Mouse (Mus musculus): ENCODE data around the gene Esrra. TPM values are rescaled to one million over a fixed set of nuclear protein-coding genes. Genes with fewer than 3 reads are reported as not detected.

The Esrra gene
- polyA plus RNA-seq, 2 experiments = 5.1 to 20.3 TPM

DNA sequence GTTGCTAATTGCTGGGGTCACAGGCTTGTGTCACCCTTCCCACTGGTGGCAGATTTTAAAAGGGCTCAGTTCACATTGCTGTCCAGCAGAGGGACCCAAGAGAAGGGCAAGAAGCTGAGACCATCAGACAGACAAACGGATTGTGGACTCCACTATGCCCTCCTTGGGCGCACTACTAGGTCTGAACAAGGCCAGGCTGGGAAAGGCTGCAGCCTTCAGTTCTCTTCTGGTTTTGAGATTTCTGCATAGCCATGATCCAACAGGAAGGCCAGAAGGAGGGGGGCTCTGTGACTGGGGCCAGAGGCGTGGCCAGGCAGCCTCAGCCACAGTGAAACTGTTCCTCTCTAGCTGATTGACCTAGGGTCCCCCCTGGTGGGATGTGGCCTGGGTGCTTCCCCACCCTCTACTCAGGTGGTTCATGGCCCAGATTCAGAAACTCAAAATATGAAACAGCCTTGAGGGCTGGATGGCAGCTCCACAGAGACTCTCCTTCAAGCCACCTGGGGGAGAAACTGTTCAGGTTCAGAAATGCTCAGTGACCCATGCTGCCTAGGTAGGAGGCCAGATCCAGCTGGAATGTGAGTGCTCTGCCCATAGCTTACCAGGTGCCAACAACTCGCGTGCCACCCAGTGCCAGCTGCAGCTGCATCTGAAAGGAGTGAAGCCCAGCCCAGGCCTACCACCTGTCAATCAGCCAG lies 49.9 kb downstream of the Esrra start:
- Histone ChIP-seq H3K27me3 (ENCODE audit: control insufficient read depth, insufficient read depth, low read length) (no peaks in the 10 kb centered on the region), H3K36me3 (ENCODE audit: control insufficient read depth, insufficient read depth, low read length) (no peaks in the 10 kb centered on the region), H3K9me3 (ENCODE audit: control insufficient read depth, low read length) (no peaks in the 10 kb centered on the region), H3K4me2 (replicated peaks; ENCODE audit: low read depth, low read length, severe bottlenecking) (no peak overlapping the region), H3K4me3 (replicated peaks; ENCODE audit: low read length) (no peak overlapping the region), H3K4me1 (ENCODE audit: control insufficient read depth, insufficient read depth, low read length) (no peaks in the 10 kb centered on the region), H3K9ac (ENCODE audit: low read depth, low read length, severe bottlenecking) (no peak overlapping the region), H3K27ac (replicated peaks; ENCODE audit: low read depth, low read length) (no peak overlapping the region)
- DNase-seq (ENCODE audit: low spot score) (no peak), ATAC-seq (ENCODE audit: low FRiP score, low read depth) (no peak)
- 56% methylated on average over 5 of the region's 5 CpGs for WGBS
- no peak for TF ChIP-seq POLR2A (IDR thresholded peaks at IDR 0.05; ENCODE audit: borderline replicate concordance, extremely low read depth, insufficient read depth, insufficient read length)

DNA sequence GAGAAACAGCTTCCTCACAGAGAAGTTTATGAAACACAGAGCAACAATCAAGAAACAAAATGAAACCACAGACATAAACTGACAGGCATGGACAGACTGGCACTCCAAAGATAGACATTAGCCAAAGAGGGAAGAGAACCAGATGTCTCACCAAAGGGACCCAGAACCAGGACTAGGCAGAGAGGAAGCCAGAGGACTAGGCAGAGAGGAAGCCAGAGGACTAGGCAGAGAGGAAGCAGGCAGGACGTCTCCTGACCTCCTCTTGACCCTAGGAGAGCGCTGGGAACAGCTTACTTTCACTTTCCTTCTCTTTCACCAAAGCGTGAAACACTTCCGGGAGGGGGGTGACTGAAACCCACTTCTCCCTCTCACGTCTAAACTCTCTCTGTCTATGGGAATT lies 52.3 kb downstream of the Esrra start:
- no peaks in the 10 kb centered on the region for H3K9me3 ChIP-seq (ENCODE audit: control insufficient read depth, low read length)
- no peak overlapping the region; the same call in 1 of the 2 replicates for H3K9ac ChIP-seq (ENCODE audit: low read depth, low read length, severe bottlenecking)
- ATAC-seq (ENCODE audit: low FRiP score, low read depth) = no peak
- no peak overlapping the region for H3K4me3 ChIP-seq (replicated peaks; ENCODE audit: low read length)
- no peaks in the 10 kb centered on the region for H3K36me3 ChIP-seq (ENCODE audit: control insufficient read depth, insufficient read depth, low read length)
- H3K27ac ChIP-seq (replicated peaks; ENCODE audit: low read depth, low read length) = no peak overlapping the region
- no peak for TF ChIP-seq POLR2A (IDR thresholded peaks at IDR 0.05; ENCODE audit: borderline replicate concordance, extremely low read depth, insufficient read depth, insufficient read length)
- no peaks in the 10 kb centered on the region for H3K27me3 ChIP-seq (ENCODE audit: control insufficient read depth, insufficient read depth, low read length)
- H3K4me2 ChIP-seq (replicated peaks; ENCODE audit: low read depth, low read length, severe bottlenecking) = peak overlapping the region; percentile 25
- DNase-seq (ENCODE audit: low spot score) = peak; percentile 49
- H3K4me1 ChIP-seq (ENCODE audit: control insufficient read depth, insufficient read depth, low read length) = no peaks in the 10 kb centered on the region
- 8% methylated on average over 5 of the region's 5 CpGs for WGBS

DNA sequence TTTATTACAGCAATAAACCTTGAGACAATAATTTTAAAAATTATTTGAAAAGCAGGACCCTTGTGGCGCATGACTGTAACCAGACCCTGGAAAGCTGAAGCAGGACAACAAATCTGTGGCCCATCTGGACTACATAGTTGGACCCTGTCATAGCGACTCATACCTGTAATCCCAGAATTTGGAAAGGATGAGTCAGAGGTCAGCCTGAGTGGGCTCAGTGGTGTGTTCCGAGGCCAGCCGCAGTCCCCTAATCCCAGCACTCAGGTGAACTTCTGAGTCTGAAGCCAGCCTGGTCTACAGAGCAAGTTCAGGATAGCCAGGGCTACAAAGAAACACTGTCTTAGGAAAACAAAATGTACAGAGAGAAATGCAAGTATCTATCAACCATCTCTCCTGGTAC lies 60.2 kb downstream of the Esrra start:
- TF ChIP-seq POLR2A (IDR thresholded peaks at IDR 0.05; ENCODE audit: borderline replicate concordance, extremely low read depth, insufficient read depth, insufficient read length) = no peak
- WGBS = 79% methylated on average over 4 of the region's 4 CpGs
- ATAC-seq (ENCODE audit: low FRiP score, low read depth) (no peak), DNase-seq (ENCODE audit: low spot score) (no peak)
- no peaks in the 10 kb centered on the region for H3K27me3 ChIP-seq (ENCODE audit: control insufficient read depth, insufficient read depth, low read length)
- no peak overlapping the region for H3K4me3 ChIP-seq (replicated peaks; ENCODE audit: low read length)
- no peaks in the 10 kb centered on the region for H3K36me3 ChIP-seq (ENCODE audit: control insufficient read depth, insufficient read depth, low read length)
- no peak overlapping the region for H3K9ac ChIP-seq (ENCODE audit: low read depth, low read length, severe bottlenecking)
- no peaks in the 10 kb centered on the region for H3K9me3 ChIP-seq (ENCODE audit: control insufficient read depth, low read length)
- H3K4me2 ChIP-seq (replicated peaks; ENCODE audit: low read depth, low read length, severe bottlenecking) = no peak overlapping the region
- no peak overlapping the region for H3K27ac ChIP-seq (replicated peaks; ENCODE audit: low read depth, low read length)
- H3K4me1 ChIP-seq (ENCODE audit: control insufficient read depth, insufficient read depth, low read length) = no peaks in the 10 kb centered on the region

Small RNA genes lying within 50 kb of the gene (microRNA-seq; reads per million reads assigned to microRNA genes)
- 1.1 reads per million for gene Mir6990

Other genes starting within 250 kb of the Esrra start
- gene Rps6ka4, start 81.2 kb downstream of the Esrra start, polyA plus RNA-seq (2012; rRNA removed) = 19.4 and 22.9 TPM in 2 replicates
- 25.2 and 27.4 TPM in 2 replicates for gene Rps6ka4, start 81.2 kb downstream of the Esrra start, polyA plus RNA-seq (2014; fragmentation: Nextera tagmentation; extraction: Ambion mirVana)
- 1.8 and 2.2 TPM in 2 replicates for gene Ccdc88b, start 63.6 kb downstream of the Esrra start, polyA plus RNA-seq (2012; rRNA removed)
- 0.69 and 0.75 TPM in 2 replicates for gene Ccdc88b, start 63.6 kb downstream of the Esrra start, polyA plus RNA-seq (2014; fragmentation: Nextera tagmentation; extraction: Ambion mirVana)
- 163 and 164 TPM in 2 replicates for gene Trmt112, start 12.1 kb downstream of the Esrra start, polyA plus RNA-seq (2012; rRNA removed)
- 163 and 167 TPM in 2 replicates for gene Trmt112, start 12.1 kb downstream of the Esrra start, polyA plus RNA-seq (2014; fragmentation: Nextera tagmentation; extraction: Ambion mirVana)
- gene Prdx5, start 11.7 kb downstream of the Esrra start, polyA plus RNA-seq (2012; rRNA removed) = 145 and 173 TPM in 2 replicates
- 245 and 269 TPM in 2 replicates for gene Prdx5, start 11.7 kb downstream of the Esrra start, polyA plus RNA-seq (2014; fragmentation: Nextera tagmentation; extraction: Ambion mirVana)
- gene Catsperz, start 3.6 kb upstream of the Esrra start, polyA plus RNA-seq (2012; rRNA removed) = 2.8 and 5.6 TPM in 2 replicates
- 3.6 and 5.4 TPM in 2 replicates for gene Catsperz, start 3.6 kb upstream of the Esrra start, polyA plus RNA-seq (2014; fragmentation: Nextera tagmentation; extraction: Ambion mirVana)
- 0.91 and 1.1 TPM in 2 replicates for gene Kcnk4, start 12.7 kb upstream of the Esrra start, polyA plus RNA-seq (2012; rRNA removed)
- 1.1 TPM in 2 replicates for gene Kcnk4, start 12.7 kb upstream of the Esrra start, polyA plus RNA-seq (2014; fragmentation: Nextera tagmentation; extraction: Ambion mirVana)
- 75.1 and 76.5 TPM in 2 replicates for gene Bad, start 20.0 kb upstream of the Esrra start, polyA plus RNA-seq (2012; rRNA removed)
- gene Bad, start 20.0 kb upstream of the Esrra start, polyA plus RNA-seq (2014; fragmentation: Nextera tagmentation; extraction: Ambion mirVana) = 77.5 and 80.8 TPM in 2 replicates
- gene Gpr137, start 20.7 kb upstream of the Esrra start, polyA plus RNA-seq (2012; rRNA removed) = 56.8 and 72.3 TPM in 2 replicates
- gene Gpr137, start 20.7 kb upstream of the Esrra start, polyA plus RNA-seq (2014; fragmentation: Nextera tagmentation; extraction: Ambion mirVana) = 28.5 and 31.8 TPM in 2 replicates
- gene Ppp1r14b, start 53.2 kb upstream of the Esrra start, polyA plus RNA-seq (2012; rRNA removed) = 277 and 304 TPM in 2 replicates
- 249 and 282 TPM in 2 replicates for gene Ppp1r14b, start 53.2 kb upstream of the Esrra start, polyA plus RNA-seq (2014; fragmentation: Nextera tagmentation; extraction: Ambion mirVana)
- 80.6 and 102 TPM in 2 replicates for gene Plcb3, start 54.7 kb upstream of the Esrra start, polyA plus RNA-seq (2012; rRNA removed)
- gene Plcb3, start 54.7 kb upstream of the Esrra start, polyA plus RNA-seq (2014; fragmentation: Nextera tagmentation; extraction: Ambion mirVana) = 36.6 and 42.4 TPM in 2 replicates
- gene Fkbp2, start 58.7 kb upstream of the Esrra start, polyA plus RNA-seq (2012; rRNA removed) = 39.9 and 73.3 TPM in 2 replicates
- 71.5 and 80.5 TPM in 2 replicates for gene Fkbp2, start 58.7 kb upstream of the Esrra start, polyA plus RNA-seq (2014; fragmentation: Nextera tagmentation; extraction: Ambion mirVana)
- gene Vegfb, start 65.8 kb upstream of the Esrra start, polyA plus RNA-seq (2012; rRNA removed) = 46.7 and 55.7 TPM in 2 replicates
- 44.9 and 54.5 TPM in 2 replicates for gene Vegfb, start 65.8 kb upstream of the Esrra start, polyA plus RNA-seq (2014; fragmentation: Nextera tagmentation; extraction: Ambion mirVana)
- 32.4 and 38.0 TPM in 2 replicates for gene Dnajc4, start 70.8 kb upstream of the Esrra start, polyA plus RNA-seq (2012; rRNA removed)
- 24.4 and 26.8 TPM in 2 replicates for gene Dnajc4, start 70.8 kb upstream of the Esrra start, polyA plus RNA-seq (2014; fragmentation: Nextera tagmentation; extraction: Ambion mirVana)
- 22.1 and 27.7 TPM in 2 replicates for gene Nudt22, start 74.3 kb upstream of the Esrra start, polyA plus RNA-seq (2012; rRNA removed)
- gene Nudt22, start 74.3 kb upstream of the Esrra start, polyA plus RNA-seq (2014; fragmentation: Nextera tagmentation; extraction: Ambion mirVana) = 21.5 and 21.9 TPM in 2 replicates
- 15.1 and 19.9 TPM in 2 replicates for gene Trpt1, start 74.3 kb upstream of the Esrra start, polyA plus RNA-seq (2012; rRNA removed)
- gene Trpt1, start 74.3 kb upstream of the Esrra start, polyA plus RNA-seq (2014; fragmentation: Nextera tagmentation; extraction: Ambion mirVana) = 10.7 and 12.0 TPM in 2 replicates
- gene Fermt3, start 97.7 kb upstream of the Esrra start, polyA plus RNA-seq (2012; rRNA removed) = 10.1 and 13.1 TPM in 2 replicates
- 10.2 and 10.8 TPM in 2 replicates for gene Fermt3, start 97.7 kb upstream of the Esrra start, polyA plus RNA-seq (2014; fragmentation: Nextera tagmentation; extraction: Ambion mirVana)
- gene Stip1, start 118.2 kb upstream of the Esrra start, polyA plus RNA-seq (2012; rRNA removed) = 124 and 170 TPM in 2 replicates
- 200 and 205 TPM in 2 replicates for gene Stip1, start 118.2 kb upstream of the Esrra start, polyA plus RNA-seq (2014; fragmentation: Nextera tagmentation; extraction: Ambion mirVana)
- gene Macrod1, start 135.0 kb upstream of the Esrra start, polyA plus RNA-seq (2012; rRNA removed) = 24.6 and 27.4 TPM in 2 replicates
- gene Macrod1, start 135.0 kb upstream of the Esrra start, polyA plus RNA-seq (2014; fragmentation: Nextera tagmentation; extraction: Ambion mirVana) = 16.6 and 19.7 TPM in 2 replicates
- gene Flrt1, start 183.9 kb upstream of the Esrra start, polyA plus RNA-seq (2012; rRNA removed) = 2.2 and 3.2 TPM in 2 replicates
- gene Flrt1, start 183.9 kb upstream of the Esrra start, polyA plus RNA-seq (2014; fragmentation: Nextera tagmentation; extraction: Ambion mirVana) = 8.5 and 9.6 TPM in 2 replicates